Mouse (Mus musculus): ENCODE results near the gene Naxd.

The Naxd gene

DNA sequence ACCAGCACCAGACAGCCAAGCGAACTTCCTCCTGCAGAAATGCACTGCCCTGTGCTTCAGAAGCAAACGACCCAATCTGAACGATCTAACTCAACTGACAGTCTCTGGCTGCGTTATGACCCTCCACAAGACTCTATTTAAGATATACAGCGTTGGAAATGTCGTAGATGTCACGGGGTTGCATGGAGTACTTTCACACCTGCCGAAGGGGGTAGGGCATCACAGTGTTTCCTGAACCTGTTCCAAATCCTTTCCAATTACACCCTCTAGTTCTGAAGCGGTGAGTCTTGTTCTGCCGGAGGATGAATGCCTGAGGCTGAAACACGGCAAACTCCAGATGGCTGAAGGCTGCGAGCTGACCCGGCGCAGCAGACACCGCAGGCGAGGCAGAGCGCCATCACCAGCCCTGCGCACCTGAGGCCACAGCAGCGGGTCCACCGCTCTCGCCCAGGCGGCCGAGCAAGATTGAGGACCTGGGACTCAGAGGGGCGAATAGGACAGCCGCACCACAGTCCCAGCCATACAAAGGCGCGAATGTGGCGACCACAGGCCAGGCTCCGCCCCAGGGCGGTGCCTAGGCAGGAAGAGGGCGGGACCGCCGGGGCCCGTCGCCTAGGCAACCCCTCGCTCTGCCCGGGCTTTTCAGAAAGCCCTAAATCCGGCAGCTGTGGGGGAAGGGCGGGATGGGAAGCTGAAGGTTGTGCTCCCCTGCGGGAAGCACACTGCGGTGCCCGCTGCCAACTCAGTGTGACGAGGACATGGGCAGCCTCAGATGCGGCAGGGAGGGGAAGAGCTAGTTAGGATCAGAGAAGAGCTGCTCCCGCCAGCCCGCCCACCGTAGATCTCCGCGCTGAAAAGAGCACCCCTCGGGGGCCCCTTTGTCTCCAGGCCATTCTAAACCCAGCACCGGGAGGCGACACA is 57.8 kb downstream of the Naxd start, which contains the start of gene Ing1:
Gene Ing1 (plus strand): TSS at position 773 of the 921 bp plus-strand sequence.
- in situ Hi-C loops (cut with MboI, MseI), result loop anchor here (5.0 kb wide), 2 partner anchors 103 to 1552 kb away; partner anchors contain the start of genes Cul4a and Pcid2

DNA sequence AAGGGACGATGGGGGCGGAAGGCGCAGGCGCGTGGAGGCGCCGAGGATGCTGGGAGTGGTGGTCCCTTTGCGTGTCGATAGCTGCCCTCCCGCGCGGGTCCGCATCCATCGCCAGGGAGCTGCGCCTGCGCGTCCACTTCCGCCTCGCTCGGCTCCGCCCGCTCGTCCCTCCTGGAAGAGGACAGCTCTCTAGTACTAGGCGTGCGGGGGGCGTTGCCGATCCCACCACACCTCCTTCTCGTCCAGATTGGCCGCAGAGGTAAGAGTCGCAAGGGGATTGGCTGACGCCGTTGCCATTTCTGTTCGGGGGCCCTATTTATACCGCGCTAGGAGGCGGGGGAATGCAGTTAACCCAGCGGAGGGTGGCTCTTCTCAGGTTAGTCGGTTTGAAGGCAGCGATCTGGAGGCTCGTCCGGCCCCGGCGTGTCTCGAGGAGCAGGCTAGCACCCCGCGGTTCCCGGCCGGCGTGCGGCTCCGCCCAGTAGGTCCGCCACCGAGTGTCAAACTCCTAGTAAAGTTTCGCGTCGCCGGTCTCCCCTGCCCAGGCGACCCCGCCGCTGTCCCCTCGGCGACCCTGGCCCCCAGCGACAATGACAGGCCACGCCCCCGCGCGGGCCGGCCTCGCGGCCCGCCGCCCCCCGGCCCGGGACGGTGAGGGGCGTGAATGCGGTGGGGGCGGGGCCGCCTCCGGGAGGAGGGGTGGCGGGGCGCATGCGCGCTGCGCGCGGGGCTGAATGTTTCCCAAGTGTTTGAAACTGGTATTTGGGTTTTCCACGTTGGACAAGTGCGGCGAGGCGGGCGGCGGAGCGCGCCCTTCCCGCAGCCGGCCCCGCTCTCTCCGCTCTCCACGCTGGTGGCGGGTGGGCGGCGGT is 58.6 kb downstream of the Naxd start:
- in situ Hi-C loops (cut with MboI, MseI), result loop anchor here (5.0 kb wide), 1 partner anchor 1551 kb away; the partner anchor contains the start of genes Cul4a and Pcid2

DNA sequence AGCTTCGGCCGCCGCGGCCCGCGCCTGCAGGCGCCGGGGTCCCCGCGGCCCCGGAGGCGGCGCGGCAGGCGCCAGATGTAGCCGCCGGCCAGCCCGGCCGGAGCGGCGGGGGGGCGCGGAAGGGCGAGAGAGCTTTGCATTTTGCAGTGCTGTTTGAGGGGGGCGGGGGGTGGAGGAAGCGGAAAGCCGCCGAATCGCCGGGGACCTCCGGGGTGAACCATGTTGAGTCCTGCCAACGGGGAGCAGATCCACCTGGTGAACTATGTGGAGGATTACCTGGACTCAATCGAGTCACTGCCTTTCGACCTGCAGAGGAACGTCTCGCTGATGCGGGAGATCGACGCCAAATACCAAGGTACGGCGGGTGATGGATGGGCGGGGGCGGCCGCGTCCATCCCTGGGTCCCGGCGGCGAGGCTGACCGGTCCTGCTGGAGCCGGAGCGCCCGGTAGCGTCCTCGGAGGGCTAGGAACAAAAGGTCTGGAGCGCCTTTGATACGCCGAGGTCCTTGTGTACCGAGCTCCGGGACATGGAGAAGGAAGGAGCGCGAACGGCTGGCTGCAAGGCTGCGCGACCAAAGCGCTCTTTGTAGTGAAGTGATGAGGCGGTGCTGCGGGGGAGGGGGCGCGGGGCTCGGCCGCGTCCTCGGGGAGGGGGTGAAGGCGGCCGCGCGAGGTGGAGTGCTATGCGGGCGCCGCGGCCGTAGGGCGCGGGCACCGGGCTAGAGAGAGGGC is 59.6 kb downstream of the Naxd start:
- in situ Hi-C loops (cut with MboI, MseI), result loop anchor here (5.0 kb wide), 1 partner anchor 1550 kb away; the partner anchor contains the start of genes Cul4a and Pcid2

DNA sequence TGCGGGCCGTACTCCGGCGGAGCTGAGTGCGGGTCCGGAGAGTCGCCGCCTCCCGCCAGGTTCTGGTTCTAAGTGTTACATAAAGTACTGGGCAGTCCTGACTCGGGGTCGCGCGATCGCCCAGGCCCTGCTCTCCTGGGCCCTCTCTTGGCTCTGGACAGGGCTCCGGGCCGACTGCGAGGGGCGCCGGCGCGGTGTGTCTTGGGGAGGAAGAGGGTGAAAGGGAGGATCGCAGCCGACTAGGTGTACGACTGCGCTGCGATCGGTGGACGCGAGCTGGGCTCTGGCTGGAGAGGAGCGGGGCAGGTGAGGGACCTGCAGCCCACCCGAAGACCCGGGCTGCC is 60.1 kb downstream of the Naxd start:
- in situ Hi-C loops (cut with MboI, MseI), result loop anchor here (5.0 kb wide), 1 partner anchor 1550 kb away; the partner anchor contains the start of genes Cul4a and Pcid2

DNA sequence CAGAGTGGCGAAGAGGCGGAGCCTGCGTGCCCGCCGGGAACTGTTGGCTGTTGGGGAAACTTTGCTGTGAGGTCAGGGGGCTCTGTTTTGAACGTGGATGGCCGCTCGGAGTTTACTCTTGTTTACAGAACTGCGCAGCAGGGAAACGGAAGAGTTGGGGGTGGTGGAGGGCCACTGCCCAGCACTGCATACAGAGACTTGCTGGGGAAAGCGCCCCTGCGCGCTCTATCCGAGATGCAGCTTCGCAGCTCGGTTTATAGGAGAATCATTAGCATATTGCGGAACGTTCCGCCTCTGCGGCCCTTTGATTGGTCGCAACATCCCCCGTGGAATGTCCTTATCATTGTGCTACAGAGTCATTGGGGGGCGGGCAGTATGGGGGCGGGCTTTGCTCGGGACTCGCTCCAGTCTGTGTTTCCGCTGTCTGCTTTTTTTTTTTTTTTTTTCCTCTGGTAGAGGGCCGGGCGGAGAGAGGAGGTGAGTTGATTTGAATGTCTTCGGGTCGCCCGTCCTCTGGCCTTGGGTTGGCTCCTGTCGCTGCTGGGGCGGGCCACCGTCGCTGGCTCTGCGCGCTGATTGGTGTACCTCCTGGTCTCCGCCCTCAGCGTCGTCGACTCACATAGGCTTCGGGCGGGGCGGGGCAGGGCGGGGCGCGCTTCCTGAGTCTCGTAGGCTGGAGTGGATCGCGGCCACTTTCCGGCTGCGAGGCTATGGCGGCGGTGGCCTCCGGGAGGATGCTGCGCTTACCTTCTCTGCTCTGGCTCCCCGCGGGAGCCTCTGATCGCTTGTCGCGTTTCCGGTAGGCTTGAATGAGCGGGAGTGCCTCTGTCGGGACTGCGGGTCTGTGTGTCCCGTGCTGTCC is 60.7 kb downstream of the Naxd start:
- in situ Hi-C loops (cut with MboI, MseI), result loop anchor here (5.0 kb wide), 1 partner anchor 1549 kb away; the partner anchor contains the start of genes Cul4a and Pcid2

DNA sequence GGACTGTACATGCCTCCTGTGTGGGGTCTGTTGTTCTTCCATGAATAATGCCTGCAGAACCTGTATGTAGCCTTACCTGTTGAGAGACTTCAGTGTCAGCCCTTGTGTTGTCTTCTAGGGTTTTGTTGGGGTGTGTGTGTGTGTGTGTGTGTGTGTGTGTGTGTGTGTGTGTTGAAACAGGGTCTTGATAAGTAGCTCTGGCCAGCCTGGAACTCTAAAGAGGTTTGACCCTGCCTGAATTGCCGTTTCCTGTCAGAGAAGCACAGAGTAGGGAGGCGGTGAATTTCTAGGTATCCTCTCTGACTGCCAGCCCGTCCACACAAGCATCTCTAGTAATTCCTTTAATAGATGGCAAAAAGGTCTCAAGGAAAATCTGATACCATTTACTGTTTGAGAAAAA is 62.2 kb downstream of the Naxd start:
- in situ Hi-C loops (cut with MboI, MseI), result loop anchor here (5.0 kb wide), 1 partner anchor 1548 kb away; the partner anchor contains the start of genes Cul4a and Pcid2

DNA sequence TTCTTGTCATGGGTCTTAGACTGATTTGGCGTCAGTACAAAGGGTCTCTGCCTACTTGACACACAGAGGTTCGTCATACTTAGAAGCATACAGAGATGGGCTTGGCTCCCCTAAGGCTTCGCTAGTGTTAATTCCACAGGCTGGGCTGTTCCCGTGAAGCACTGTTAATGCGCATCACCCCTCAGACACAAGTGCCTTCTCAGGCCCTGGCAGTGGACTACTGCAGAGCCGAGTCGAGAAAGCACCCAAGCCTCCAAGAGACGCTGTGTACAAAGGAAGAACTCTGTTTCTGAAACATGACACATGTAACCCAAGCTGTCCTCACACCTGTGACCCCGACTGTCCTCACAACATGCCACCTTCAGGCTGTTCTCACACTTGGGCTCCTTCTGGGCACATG is 62.9 kb downstream of the Naxd start:
- in situ Hi-C loops (cut with MboI, MseI), result no loop called here

DNA sequence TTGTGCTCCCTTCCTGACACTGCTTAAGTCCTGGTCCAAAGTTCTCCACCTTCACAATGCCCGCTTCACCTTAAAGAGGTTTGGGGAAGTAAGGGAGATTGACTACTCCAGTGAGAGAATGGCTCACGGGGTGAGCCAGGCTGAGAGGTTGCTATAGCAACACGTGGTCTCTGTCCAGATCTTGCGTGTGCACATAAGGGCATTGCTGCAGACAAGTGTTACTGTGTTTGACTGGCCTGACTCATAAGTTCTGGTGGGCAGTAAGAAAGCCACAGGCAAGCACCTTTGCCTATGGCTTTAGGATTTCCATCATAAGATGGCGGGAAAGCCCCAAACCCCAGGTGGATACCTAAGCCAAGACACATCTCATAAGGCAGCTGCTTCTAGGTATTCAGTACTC is 66.9 kb downstream of the Naxd start:
- in situ Hi-C loops (cut with MboI, MseI), result no loop called here

Data from regulatory T cell (primary cell).